Mouse (Mus musculus): ENCODE measurements at regions not wholly inside any gene's neighbourhood (a gene's known extent, or its start where the extent isn't known, plus 50 kb on each side); places are given as distances from the start of the nearest gene placed in this dataset.

- Histone ChIP-seq H3K9me3 (ENCODE audit: control insufficient read depth, low read length) (no peaks in the 10 kb centered on the region), H3K36me3 (ENCODE audit: control insufficient read depth, insufficient read depth, low read length) (no peaks in the 10 kb centered on the region), H3K4me3 (ENCODE audit: low read depth, low read length) (no peak overlapping the region), H3K4me1 (replicated peaks; ENCODE audit: control insufficient read depth, insufficient read depth, low read length) (no peaks in the 10 kb centered on the region), H3K27me3 (ENCODE audit: control insufficient read depth, insufficient read depth, low read length) (no peaks in the 10 kb centered on the region; the same call in 1 of the 2 replicates), H3K4me2 (ENCODE audit: low read depth, low read length, severe bottlenecking) (no peak overlapping the region), H3K27ac (ENCODE audit: low read depth, low read length) (no peak overlapping the region), H3K9ac (ENCODE audit: low read length) (no peak overlapping the region)
- no peak for ATAC-seq (replicated peaks; ENCODE audit: low FRiP score)
- DNase-seq (ENCODE audit: low spot score): no peak
- WGBS: 73% methylated on average over 9 of the region's 9 CpGs
Measured at GRCm38 (mm10) chrX:162359767-162360545, 200.4 kb upstream of the Nhs start.

GRCm38 (mm10) chrX:162348341-162348740, 188.8 kb upstream of the Nhs start:
- Histone ChIP-seq H3K4me2 (ENCODE audit: low read depth, low read length, severe bottlenecking) (no peak overlapping the region), H3K4me1 (replicated peaks; ENCODE audit: control insufficient read depth, insufficient read depth, low read length) (no peaks in the 10 kb centered on the region), H3K27me3 (ENCODE audit: control insufficient read depth, insufficient read depth, low read length) (peaks cover 2% of the 10 kb centered on the region), H3K36me3 (ENCODE audit: control insufficient read depth, insufficient read depth, low read length) (no peaks in the 10 kb centered on the region), H3K9me3 (ENCODE audit: control insufficient read depth, low read length) (no peaks in the 10 kb centered on the region), H3K4me3 (ENCODE audit: low read depth, low read length) (no peak overlapping the region), H3K9ac (ENCODE audit: low read length) (no peak overlapping the region), H3K27ac (ENCODE audit: low read depth, low read length) (no peak overlapping the region)
- DNase-seq (ENCODE audit: low spot score) (no peak), ATAC-seq (replicated peaks; ENCODE audit: low FRiP score) (no peak)
- WGBS: 64% methylated on average over 4 of the region's 4 CpGs

GRCm38 (mm10) chrX:162347886-162348285, 188.4 kb upstream of the Nhs start:
- Histone ChIP-seq H3K36me3 (ENCODE audit: control insufficient read depth, insufficient read depth, low read length) (no peaks in the 10 kb centered on the region), H3K9ac (ENCODE audit: low read length) (no peak overlapping the region), H3K9me3 (ENCODE audit: control insufficient read depth, low read length) (no peaks in the 10 kb centered on the region), H3K27me3 (ENCODE audit: control insufficient read depth, insufficient read depth, low read length) (peaks cover 2% of the 10 kb centered on the region), H3K4me1 (replicated peaks; ENCODE audit: control insufficient read depth, insufficient read depth, low read length) (no peaks in the 10 kb centered on the region), H3K4me2 (ENCODE audit: low read depth, low read length, severe bottlenecking) (no peak overlapping the region), H3K4me3 (ENCODE audit: low read depth, low read length) (no peak overlapping the region), H3K27ac (ENCODE audit: low read depth, low read length) (no peak overlapping the region)
- DNase-seq (ENCODE audit: low spot score): no peak
- WGBS: 53% methylated on average over 2 of the region's 2 CpGs
- ATAC-seq (replicated peaks; ENCODE audit: low FRiP score): no peak

- no peak for ATAC-seq (replicated peaks; ENCODE audit: low FRiP score)
- no peak overlapping the region for H3K4me2 ChIP-seq (ENCODE audit: low read depth, low read length, severe bottlenecking)
- 81% methylated on average over 3 of the region's 3 CpGs for WGBS
- DNase-seq (ENCODE audit: low spot score): no peak
- no peak overlapping the region for H3K9ac ChIP-seq (ENCODE audit: low read length)
- no peaks in the 10 kb centered on the region for H3K9me3 ChIP-seq (ENCODE audit: control insufficient read depth, low read length)
- H3K27ac ChIP-seq (ENCODE audit: low read depth, low read length): no peak overlapping the region
- H3K36me3 ChIP-seq (ENCODE audit: control insufficient read depth, insufficient read depth, low read length): no peaks in the 10 kb centered on the region
- H3K4me1 ChIP-seq (replicated peaks; ENCODE audit: control insufficient read depth, insufficient read depth, low read length): no peaks in the 10 kb centered on the region
- H3K27me3 ChIP-seq (ENCODE audit: control insufficient read depth, insufficient read depth, low read length): peaks cover 2% of the 10 kb centered on the region
- H3K4me3 ChIP-seq (ENCODE audit: low read depth, low read length): no peak overlapping the region
Measured at GRCm38 (mm10) chrX:162345497-162346143, 186.1 kb upstream of the Nhs start.

- Histone ChIP-seq H3K4me2 (ENCODE audit: low read depth, low read length, severe bottlenecking) (no peak overlapping the region), H3K4me1 (replicated peaks; ENCODE audit: control insufficient read depth, insufficient read depth, low read length) (no peaks in the 10 kb centered on the region), H3K27me3 (ENCODE audit: control insufficient read depth, insufficient read depth, low read length) (no peaks in the 10 kb centered on the region), H3K36me3 (ENCODE audit: control insufficient read depth, insufficient read depth, low read length) (no peaks in the 10 kb centered on the region), H3K27ac (ENCODE audit: low read depth, low read length) (no peak overlapping the region), H3K9ac (ENCODE audit: low read length) (no peak overlapping the region), H3K4me3 (ENCODE audit: low read depth, low read length) (no peak overlapping the region), H3K9me3 (ENCODE audit: control insufficient read depth, low read length) (no peaks in the 10 kb centered on the region)
- DNase-seq (ENCODE audit: low spot score): no peak
- WGBS: 89% methylated on average over 5 of the region's 5 CpGs
- no peak for ATAC-seq (replicated peaks; ENCODE audit: low FRiP score)
Measured at GRCm38 (mm10) chrX:162332121-162332520, 172.6 kb upstream of the Nhs start.

GRCm38 (mm10) chrX:162307646-162308045, 148.1 kb upstream of the Nhs start:
- H3K9ac ChIP-seq (ENCODE audit: low read length): no peak overlapping the region
- WGBS: 78% methylated on average over 2 of the region's 2 CpGs
- ATAC-seq (replicated peaks; ENCODE audit: low FRiP score) (no peak), DNase-seq (ENCODE audit: low spot score) (no peak)
- H3K27me3 ChIP-seq (ENCODE audit: control insufficient read depth, insufficient read depth, low read length): no peaks in the 10 kb centered on the region
- H3K36me3 ChIP-seq (ENCODE audit: control insufficient read depth, insufficient read depth, low read length): no peaks in the 10 kb centered on the region
- H3K4me2 ChIP-seq (ENCODE audit: low read depth, low read length, severe bottlenecking): no peak overlapping the region
- no peaks in the 10 kb centered on the region for H3K4me1 ChIP-seq (replicated peaks; ENCODE audit: control insufficient read depth, insufficient read depth, low read length)
- no peak overlapping the region for H3K4me3 ChIP-seq (ENCODE audit: low read depth, low read length)
- no peak overlapping the region for H3K27ac ChIP-seq (ENCODE audit: low read depth, low read length)
- no peaks in the 10 kb centered on the region for H3K9me3 ChIP-seq (ENCODE audit: control insufficient read depth, low read length)

GRCm38 (mm10) chrX:162304145-162304544, 144.6 kb upstream of the Nhs start:
- no peak overlapping the region for H3K9ac ChIP-seq (ENCODE audit: low read length)
- no peaks in the 10 kb centered on the region for H3K9me3 ChIP-seq (ENCODE audit: control insufficient read depth, low read length)
- no peak overlapping the region for H3K4me2 ChIP-seq (ENCODE audit: low read depth, low read length, severe bottlenecking)
- H3K36me3 ChIP-seq (ENCODE audit: control insufficient read depth, insufficient read depth, low read length): no peaks in the 10 kb centered on the region
- H3K27me3 ChIP-seq (ENCODE audit: control insufficient read depth, insufficient read depth, low read length): no peaks in the 10 kb centered on the region
- H3K27ac ChIP-seq (ENCODE audit: low read depth, low read length): no peak overlapping the region
- DNase-seq (ENCODE audit: low spot score) (no peak), ATAC-seq (replicated peaks; ENCODE audit: low FRiP score) (no peak)
- no peaks in the 10 kb centered on the region for H3K4me1 ChIP-seq (replicated peaks; ENCODE audit: control insufficient read depth, insufficient read depth, low read length)
- H3K4me3 ChIP-seq (ENCODE audit: low read depth, low read length): no peak overlapping the region

- ATAC-seq (replicated peaks; ENCODE audit: low FRiP score): no peak
- Histone ChIP-seq H3K4me1 (replicated peaks; ENCODE audit: control insufficient read depth, insufficient read depth, low read length) (no peaks in the 10 kb centered on the region), H3K4me2 (ENCODE audit: low read depth, low read length, severe bottlenecking) (no peak overlapping the region), H3K9me3 (ENCODE audit: control insufficient read depth, low read length) (no peaks in the 10 kb centered on the region), H3K9ac (ENCODE audit: low read length) (no peak overlapping the region), H3K4me3 (ENCODE audit: low read depth, low read length) (no peak overlapping the region), H3K36me3 (ENCODE audit: control insufficient read depth, insufficient read depth, low read length) (no peaks in the 10 kb centered on the region), H3K27ac (ENCODE audit: low read depth, low read length) (no peak overlapping the region), H3K27me3 (ENCODE audit: control insufficient read depth, insufficient read depth, low read length) (no peaks in the 10 kb centered on the region)
- DNase-seq (ENCODE audit: low spot score): no peak
Measured at GRCm38 (mm10) chrX:162302788-162303187, 143.3 kb upstream of the Nhs start.

- 93% methylated on average over 1 of the region's 1 CpGs for WGBS
- no peak overlapping the region for H3K4me3 ChIP-seq (ENCODE audit: low read depth, low read length)
Measured at GRCm38 (mm10) chrX:162291234-162291633, 131.7 kb upstream of the Nhs start.

More at GRCm38 (mm10) chrX:162291234-162291633, 131.7 kb upstream of the Nhs start:
- H3K4me2 ChIP-seq (ENCODE audit: low read depth, low read length, severe bottlenecking): no peak overlapping the region
- peaks cover 2% of the 10 kb centered on the region; the same call in 1 of the 2 replicates for H3K27me3 ChIP-seq (ENCODE audit: control insufficient read depth, insufficient read depth, low read length)
- H3K36me3 ChIP-seq (ENCODE audit: control insufficient read depth, insufficient read depth, low read length): no peaks in the 10 kb centered on the region
- no peaks in the 10 kb centered on the region for H3K4me1 ChIP-seq (replicated peaks; ENCODE audit: control insufficient read depth, insufficient read depth, low read length)
- DNase-seq (ENCODE audit: low spot score) (no peak), ATAC-seq (replicated peaks; ENCODE audit: low FRiP score) (no peak)
- H3K9ac ChIP-seq (ENCODE audit: low read length): no peak overlapping the region
- H3K27ac ChIP-seq (ENCODE audit: low read depth, low read length): no peak overlapping the region
- H3K9me3 ChIP-seq (ENCODE audit: control insufficient read depth, low read length): no peaks in the 10 kb centered on the region
